Mouse (Mus musculus): ENCODE results near the gene Abcb8. TPM values are rescaled to one million over a fixed set of nuclear protein-coding genes. Genes with fewer than 3 reads are reported as not detected.
A peak's percentile ranks its signal among the peaks of the same experiment; 100 is the strongest.

Gene Abcb8
- polyA plus RNA-seq, 1 experiment from 2014 or later = 45.3 TPM

GRCm38 (mm10) chr5:24423129-24424003, 29.9 kb downstream of the Abcb8 start, which contains the start of the genes Cdk5 and Slc4a2:
Gene Cdk5, minus strand, starts transcription at chr5:24423530.
Gene Slc4a2, plus strand, starts transcription at chr5:24423837.
- peak within 1 kb of the TSS; percentile 92 for H3K27ac ChIP-seq (replicated peaks; ENCODE audit: low read depth, low read length)
- H3K4me2 ChIP-seq (ENCODE audit: low read length) = peak within 1 kb of the TSS; percentile 96
- ATAC-seq (ENCODE audit: low FRiP score, low TSS enrichment) (peak; percentile 94), DNase-seq (peak; percentile 99)
- H3K9me3 ChIP-seq (ENCODE audit: control insufficient read depth, low read length) = no peaks in the 10 kb centered on the region
- H3K4me3 ChIP-seq (replicated peaks; ENCODE audit: low read depth, low read length) = peak within 1 kb of the TSS; percentile 44
- H3K4me1 ChIP-seq (ENCODE audit: control insufficient read depth, insufficient read depth, low read length) = peaks cover 40% of the 10 kb centered on the region
- H3K9ac ChIP-seq (replicated peaks; ENCODE audit: low read length) = peak within 1 kb of the TSS; percentile 70
- peaks cover 27% of the 10 kb centered on the region for H3K36me3 ChIP-seq (ENCODE audit: control insufficient read depth, insufficient read depth, low read length)
- 1% methylated on average over 46 of the region's 46 CpGs for WGBS
- H3K27me3 ChIP-seq (ENCODE audit: control insufficient read depth, insufficient read depth, low read length) = no peaks in the 10 kb centered on the region

- Histone ChIP-seq H3K27me3 (ENCODE audit: control insufficient read depth, insufficient read depth, low read length) (no peaks in the 10 kb centered on the region), H3K9ac (replicated peaks; ENCODE audit: low read length) (peak overlapping the region; percentile 70), H3K27ac (replicated peaks; ENCODE audit: low read depth, low read length) (peak overlapping the region; percentile 92), H3K4me2 (ENCODE audit: low read length) (peak overlapping the region; percentile 96), H3K9me3 (ENCODE audit: control insufficient read depth, low read length) (no peaks in the 10 kb centered on the region), H3K4me1 (ENCODE audit: control insufficient read depth, insufficient read depth, low read length) (peaks cover 40% of the 10 kb centered on the region), H3K36me3 (ENCODE audit: control insufficient read depth, insufficient read depth, low read length) (peaks cover 18% of the 10 kb centered on the region), H3K4me3 (replicated peaks; ENCODE audit: low read depth, low read length) (peak overlapping the region; percentile 44)
- DNase-seq = peak; percentile 18
- 15% methylated on average over 21 of the region's 21 CpGs for WGBS
- no peak; the same call in 1 of the 2 replicates for ATAC-seq (ENCODE audit: low FRiP score, low TSS enrichment)
These were observed 30.7 kb downstream of the Abcb8 start for GRCm38 (mm10) chr5:24424004-24424781.

- peak overlapping the region; percentile 57; the same call in 1 of the 2 replicates for H3K9ac ChIP-seq (replicated peaks; ENCODE audit: low read length)
- H3K9me3 ChIP-seq (ENCODE audit: control insufficient read depth, low read length) = no peaks in the 10 kb centered on the region
- under 1% methylated on average over 58 of the region's 60 CpGs for WGBS
- peaks cover 16% of the 10 kb centered on the region for H3K36me3 ChIP-seq (ENCODE audit: control insufficient read depth, insufficient read depth, low read length)
- peak overlapping the region; percentile 44 for H3K4me3 ChIP-seq (replicated peaks; ENCODE audit: low read depth, low read length)
- H3K4me2 ChIP-seq (ENCODE audit: low read length) = peak overlapping the region; percentile 96
- 0 out of 2 replicates have a peak, but pooled peaks have one; percentile 26 for ATAC-seq (ENCODE audit: low FRiP score, low TSS enrichment)
- H3K27me3 ChIP-seq (ENCODE audit: control insufficient read depth, insufficient read depth, low read length) = no peaks in the 10 kb centered on the region
- H3K27ac ChIP-seq (replicated peaks; ENCODE audit: low read depth, low read length) = peak overlapping the region; percentile 57
- peak; percentile 94 for DNase-seq
- peaks cover 40% of the 10 kb centered on the region for H3K4me1 ChIP-seq (ENCODE audit: control insufficient read depth, insufficient read depth, low read length)
These were observed 31.5 kb downstream of the Abcb8 start for GRCm38 (mm10) chr5:24424861-24425411.

GRCm38 (mm10) chr5:24425421-24426036, 32.1 kb downstream of the Abcb8 start:
- peak overlapping the region; percentile 57 for H3K9ac ChIP-seq (replicated peaks; ENCODE audit: low read length)
- ATAC-seq (ENCODE audit: low FRiP score, low TSS enrichment) = no peak

GRCm38 (mm10) chr5:24426037-24426432, 32.6 kb downstream of the Abcb8 start:
- Histone ChIP-seq H3K4me2 (ENCODE audit: low read length) (peak overlapping the region; percentile 96), H3K9ac (replicated peaks; ENCODE audit: low read length) (peak overlapping the region; percentile 57; the same call in 1 of the 2 replicates), H3K27ac (replicated peaks; ENCODE audit: low read depth, low read length) (0 out of 2 replicates have a peak overlapping the region, but pooled peaks have one; percentile 57), H3K4me3 (replicated peaks; ENCODE audit: low read depth, low read length) (peak overlapping the region; percentile 44), H3K4me1 (ENCODE audit: control insufficient read depth, insufficient read depth, low read length) (peaks cover 40% of the 10 kb centered on the region), H3K36me3 (ENCODE audit: control insufficient read depth, insufficient read depth, low read length) (peaks cover 13% of the 10 kb centered on the region), H3K9me3 (ENCODE audit: control insufficient read depth, low read length) (no peaks in the 10 kb centered on the region), H3K27me3 (ENCODE audit: control insufficient read depth, insufficient read depth, low read length) (no peaks in the 10 kb centered on the region)
- ATAC-seq (ENCODE audit: low FRiP score, low TSS enrichment) (no peak), DNase-seq (peak; percentile 41)
- WGBS = under 1% methylated on average over 10 of the region's 10 CpGs

More at GRCm38 (mm10) chr5:24425421-24426036, 32.1 kb downstream of the Abcb8 start:
- peak; percentile 62 for DNase-seq
- Histone ChIP-seq H3K4me2 (ENCODE audit: low read length) (peak overlapping the region; percentile 96), H3K27ac (replicated peaks; ENCODE audit: low read depth, low read length) (peak overlapping the region; percentile 57; the same call in 1 of the 2 replicates), H3K36me3 (ENCODE audit: control insufficient read depth, insufficient read depth, low read length) (peaks cover 15% of the 10 kb centered on the region), H3K4me3 (replicated peaks; ENCODE audit: low read depth, low read length) (peak overlapping the region; percentile 44), H3K4me1 (ENCODE audit: control insufficient read depth, insufficient read depth, low read length) (peaks cover 40% of the 10 kb centered on the region), H3K9me3 (ENCODE audit: control insufficient read depth, low read length) (no peaks in the 10 kb centered on the region), H3K27me3 (ENCODE audit: control insufficient read depth, insufficient read depth, low read length) (no peaks in the 10 kb centered on the region)
- WGBS = under 1% methylated on average over 27 of the region's 30 CpGs

GRCm38 (mm10) chr5:24426556-24427284, 33.3 kb downstream of the Abcb8 start:
- peaks cover 40% of the 10 kb centered on the region for H3K4me1 ChIP-seq (ENCODE audit: control insufficient read depth, insufficient read depth, low read length)
- H3K27ac ChIP-seq (replicated peaks; ENCODE audit: low read depth, low read length) = no peak overlapping the region
- H3K9ac ChIP-seq (replicated peaks; ENCODE audit: low read length) = no peak overlapping the region
- H3K27me3 ChIP-seq (ENCODE audit: control insufficient read depth, insufficient read depth, low read length) = no peaks in the 10 kb centered on the region
- H3K4me2 ChIP-seq (ENCODE audit: low read length) = peak overlapping the region; percentile 96
- H3K36me3 ChIP-seq (ENCODE audit: control insufficient read depth, insufficient read depth, low read length) = peaks cover 19% of the 10 kb centered on the region
- DNase-seq (no peak), ATAC-seq (ENCODE audit: low FRiP score, low TSS enrichment) (no peak)
- H3K4me3 ChIP-seq (replicated peaks; ENCODE audit: low read depth, low read length) = peak overlapping the region; percentile 44; the same call in 1 of the 2 replicates
- WGBS = 10% methylated on average over 9 of the region's 9 CpGs
- no peaks in the 10 kb centered on the region for H3K9me3 ChIP-seq (ENCODE audit: control insufficient read depth, low read length)

GRCm38 (mm10) chr5:24427285-24427633, 33.8 kb downstream of the Abcb8 start:
- Histone ChIP-seq H3K9me3 (ENCODE audit: control insufficient read depth, low read length) (no peaks in the 10 kb centered on the region), H3K4me1 (ENCODE audit: control insufficient read depth, insufficient read depth, low read length) (peaks cover 37% of the 10 kb centered on the region), H3K4me3 (replicated peaks; ENCODE audit: low read depth, low read length) (no peak overlapping the region), H3K9ac (replicated peaks; ENCODE audit: low read length) (no peak overlapping the region), H3K27me3 (ENCODE audit: control insufficient read depth, insufficient read depth, low read length) (no peaks in the 10 kb centered on the region), H3K27ac (replicated peaks; ENCODE audit: low read depth, low read length) (no peak overlapping the region), H3K4me2 (ENCODE audit: low read length) (peak overlapping the region; percentile 96), H3K36me3 (ENCODE audit: control insufficient read depth, insufficient read depth, low read length) (peaks cover 24% of the 10 kb centered on the region)
- 22% methylated on average over 12 of the region's 12 CpGs for WGBS
- DNase-seq = no peak
- ATAC-seq (ENCODE audit: low FRiP score, low TSS enrichment) = no peak
